Mouse (Mus musculus) left cerebral cortex, postnatal 36 days (tissue): ENCODE data around the gene Olfr353. TPM values are rescaled to one million over a fixed set of nuclear protein-coding genes. Genes with fewer than 3 reads are reported as not detected.

Experiments
- DNase-seq, 2 experiments: peaks; one replicate each; pipeline ENCODE4 v3.0.0; 2021 to 2022; ENCODE audit warnings: low spot score in 2 of 2, mixed read lengths in 1 of 2
- intact Hi-C: fragments of 180-260 bp; cut with DNase I; formaldehyde crosslinking; loops from one replicate; pipeline ENCODE4 v1.15.1; 2025
- total RNA-seq, 2 experiments: library from RNA; stranded (reverse); gene quantifications; 2 replicates each; pipeline ENCODE4 v1.2.3; 2021

Olfr353 gene
- not detected for total RNA-seq

DNA sequence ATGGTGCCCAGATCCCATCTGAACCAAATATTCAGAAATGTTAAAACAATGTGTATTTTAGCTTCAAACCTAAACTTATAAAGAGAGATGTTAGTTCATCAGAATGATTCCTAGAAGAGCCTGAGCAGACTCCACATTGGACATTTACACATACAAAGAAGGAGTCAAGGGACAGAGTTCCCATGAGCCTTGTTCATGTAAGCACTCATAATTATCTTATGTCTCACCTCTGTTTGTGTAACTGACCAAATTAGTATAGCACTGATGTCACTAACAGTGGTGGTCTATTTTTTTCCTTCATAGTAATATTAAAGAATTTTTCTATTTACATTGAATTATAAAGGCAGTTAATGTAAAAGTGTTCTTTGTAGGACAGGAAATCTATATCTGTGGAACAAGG, at the start of gene Olfr353:
Gene Olfr353 (minus strand): TSS at position 101 of the 400 bp plus-strand sequence.
- intact Hi-C loops = no loop called here
- DNase-seq = no peak

DNA sequence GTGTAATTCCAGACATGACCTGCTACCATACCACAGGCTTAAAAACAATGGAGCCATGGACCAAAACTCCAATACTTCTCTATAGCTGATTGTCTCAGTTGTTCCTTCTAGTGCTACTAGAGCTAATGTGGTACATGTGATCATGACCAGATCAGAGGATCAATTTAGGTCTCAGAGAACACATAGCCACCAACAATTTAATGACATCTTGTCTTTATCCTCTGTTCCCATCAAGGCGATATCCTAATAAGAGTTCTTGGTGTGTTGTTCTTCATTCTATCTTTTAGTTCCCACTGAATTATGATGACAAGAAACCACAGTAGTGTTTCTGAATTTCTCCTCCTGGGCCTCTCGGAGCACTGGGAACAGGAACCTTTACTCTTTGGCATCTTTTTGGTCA, 44.1 kb upstream of the Olfr353 start, which contains the start of gene Olfr356:
Gene Olfr356 (plus strand): TSS at position 301 of the 400 bp plus-strand sequence.
- intact Hi-C loops = no loop called here
- DNase-seq = no peak

DNA sequence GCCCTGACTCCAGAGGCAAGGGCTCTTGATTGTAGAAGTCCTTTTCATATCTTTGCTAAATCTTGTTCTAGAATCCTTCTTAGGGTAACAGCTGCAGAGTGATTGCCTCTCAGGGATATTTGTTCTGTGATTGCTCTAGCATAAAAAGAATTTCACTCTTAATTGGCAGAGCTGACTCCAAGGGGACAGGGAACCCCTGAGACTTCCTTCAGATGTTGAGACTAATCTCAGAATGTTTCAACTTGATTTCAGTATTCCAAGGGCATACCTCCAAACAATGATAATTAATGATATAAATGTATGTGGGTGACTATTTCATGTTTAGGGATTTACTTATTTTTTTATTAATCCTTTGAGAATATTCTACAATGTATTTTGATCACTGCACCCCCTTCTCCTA, 36.1 kb upstream of the Olfr353 start, which contains the start of gene Olfr355:
Gene Olfr355 (minus strand): TSS at position 101 of the 400 bp plus-strand sequence.
- intact Hi-C loops = no loop called here

DNA sequence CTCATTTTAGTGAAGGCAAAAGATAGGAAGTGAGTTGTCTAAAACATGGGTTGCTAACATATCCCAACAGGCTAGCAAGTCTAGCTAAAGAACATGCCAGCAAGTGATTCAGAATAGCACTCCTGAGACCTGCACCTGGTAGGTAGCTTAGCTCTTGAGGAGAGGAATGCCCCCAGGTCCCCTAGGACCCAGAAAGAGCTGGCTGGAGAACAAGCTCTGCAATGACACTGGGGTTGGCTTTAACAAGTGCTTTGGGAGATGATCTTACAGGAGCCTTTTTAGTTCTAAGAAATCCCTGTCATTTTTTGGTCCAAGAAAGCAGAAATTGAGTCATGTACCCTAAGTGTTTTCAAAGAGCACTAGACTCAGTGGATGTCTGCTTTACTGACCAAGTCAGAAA, 12.6 kb upstream of the Olfr353 start, which contains the start of gene Olfr354:
Gene Olfr354 (plus strand): TSS at position 301 of the 400 bp plus-strand sequence.
- intact Hi-C loops = no loop called here
- DNase-seq = no peak

More for the DNA sequence above, 36.1 kb upstream of the Olfr353 start, which contains the start of gene Olfr355:
- DNase-seq = no peak

DNA sequence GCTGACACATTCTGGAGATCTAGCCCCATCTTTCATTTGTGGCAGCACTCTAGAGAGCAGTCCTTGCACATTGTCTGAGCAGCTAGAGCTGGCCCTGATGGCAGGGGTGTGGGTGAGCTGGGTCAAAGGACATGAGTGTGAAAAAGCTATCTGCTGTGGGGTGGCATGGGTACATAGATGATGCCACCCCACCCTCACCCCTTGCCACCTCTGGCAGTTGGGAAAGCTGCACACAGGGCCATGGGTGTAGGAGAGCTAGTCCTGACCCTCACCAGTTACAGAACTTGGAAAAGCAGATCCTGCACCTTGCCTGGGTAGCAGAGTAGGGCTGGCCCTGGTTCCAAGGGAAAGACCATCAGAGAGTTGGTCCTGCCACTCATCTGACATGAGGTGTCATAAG, 4.4 kb upstream of the Olfr353 start:
- DNase-seq = no peak
- intact Hi-C loops = no loop called here

DNA sequence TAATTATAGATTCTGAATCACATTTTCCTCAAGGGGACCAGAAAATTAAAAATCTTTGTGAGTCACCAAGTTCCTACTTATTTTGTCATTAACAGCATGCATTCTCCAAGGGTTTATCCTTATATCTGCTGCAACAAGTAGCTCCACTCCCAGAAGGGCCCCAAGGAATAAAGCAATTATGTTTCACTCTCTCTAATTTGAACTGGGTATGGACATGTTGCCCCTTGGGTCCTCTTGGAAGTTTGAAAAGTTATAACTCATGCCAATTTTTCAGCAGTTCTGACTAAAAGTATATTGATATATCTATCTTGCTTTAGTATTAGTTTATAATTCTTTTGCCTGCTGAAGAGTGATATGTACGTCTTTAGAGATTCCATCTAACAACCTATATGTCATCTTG, 24.6 kb downstream of the Olfr353 start, which contains the start of gene Olfr352:
Gene Olfr352 (plus strand): TSS at position 301 of the 400 bp plus-strand sequence.
- DNase-seq = no peak
- intact Hi-C loops = no loop called here

DNA sequence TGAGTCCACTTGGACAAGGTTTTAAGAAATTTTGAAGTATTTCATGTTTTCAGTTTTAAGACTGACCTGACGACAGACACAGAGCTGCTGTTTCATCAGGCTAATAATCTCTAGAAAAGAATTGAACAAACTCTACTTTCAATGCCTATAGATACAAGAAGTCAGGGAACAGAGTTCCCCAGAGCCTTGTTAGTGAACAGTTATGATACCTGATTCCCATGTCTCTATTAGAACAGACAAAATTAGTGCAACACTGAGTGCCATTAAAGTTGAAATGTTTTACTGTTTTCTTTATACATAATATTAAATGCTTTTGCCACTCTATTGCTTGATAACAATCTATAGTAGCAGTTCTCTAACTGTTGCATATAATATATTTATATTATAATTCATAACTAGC, 30.2 kb downstream of the Olfr353 start, which contains the start of gene Olfr351:
Gene Olfr351 (minus strand): TSS at position 101 of the 400 bp plus-strand sequence.
- no peak for DNase-seq
- intact Hi-C loops = no loop called here

DNA sequence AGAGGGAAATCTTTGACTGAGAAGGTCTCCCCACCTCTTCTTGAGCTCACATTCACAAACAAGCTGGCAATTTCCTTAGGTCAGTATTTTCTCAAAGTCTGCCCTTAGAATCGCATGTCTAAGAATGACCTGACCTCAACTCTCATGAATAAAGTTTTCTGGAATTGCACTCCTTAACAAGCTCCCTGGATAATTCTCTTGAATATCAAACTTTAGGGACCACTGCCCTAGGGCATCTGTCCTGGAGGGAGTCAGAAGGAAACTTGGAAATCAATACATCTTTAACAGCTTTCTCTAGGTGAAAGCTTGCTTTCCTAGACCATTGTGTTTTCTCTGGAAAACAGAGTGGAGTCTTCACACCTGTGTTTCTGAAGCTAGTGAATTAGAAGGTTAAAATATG, 46.7 kb downstream of the Olfr353 start, which contains the start of gene Olfr350:
Gene Olfr350 (plus strand): TSS at position 301 of the 400 bp plus-strand sequence.
- intact Hi-C loops = no loop called here
- no peak for DNase-seq

Other genes starting within 250 kb of the Olfr353 start
- not detected for gene Olfr346, start 207.1 kb downstream of the Olfr353 start, total RNA-seq
- gene Olfr347, start 161.0 kb downstream of the Olfr353 start, total RNA-seq = not detected
- not detected for gene Olfr348, start 108.7 kb downstream of the Olfr353 start, total RNA-seq
- not detected for gene Olfr50, start 102.4 kb downstream of the Olfr353 start, total RNA-seq
- gene Olfr3, start 75.9 kb downstream of the Olfr353 start, total RNA-seq = not detected
- not detected for gene Olfr350, start 46.6 kb downstream of the Olfr353 start, total RNA-seq
- not detected for gene Olfr351, start 30.3 kb downstream of the Olfr353 start, total RNA-seq
- not detected for gene Olfr352, start 24.5 kb downstream of the Olfr353 start, total RNA-seq
- gene Olfr354, start 12.7 kb upstream of the Olfr353 start, total RNA-seq = not detected
- not detected for gene Olfr355, start 36.0 kb upstream of the Olfr353 start, total RNA-seq
- not detected for gene Olfr356, start 44.2 kb upstream of the Olfr353 start, total RNA-seq
- gene Olfr357, start 100.9 kb upstream of the Olfr353 start, total RNA-seq = not detected
- not detected for gene Olfr358, start 116.4 kb upstream of the Olfr353 start, total RNA-seq
- not detected for gene Olfr360, start 172.8 kb upstream of the Olfr353 start, total RNA-seq
- not detected for gene Olfr361, start 196.4 kb upstream of the Olfr353 start, total RNA-seq
- gene Olfr362, start 225.0 kb upstream of the Olfr353 start, total RNA-seq = not detected
- gene Olfr364-ps1, start 246.4 kb upstream of the Olfr353 start, total RNA-seq = not detected